Mouse (Mus musculus): ENCODE results near the gene Celsr1.
"Not testable (repeated sequence)": the region's sequence is repeated elsewhere in the genome, so short reads cannot be mapped to it uniquely, and the experiment has no call there.

Celsr1 gene

DNA sequence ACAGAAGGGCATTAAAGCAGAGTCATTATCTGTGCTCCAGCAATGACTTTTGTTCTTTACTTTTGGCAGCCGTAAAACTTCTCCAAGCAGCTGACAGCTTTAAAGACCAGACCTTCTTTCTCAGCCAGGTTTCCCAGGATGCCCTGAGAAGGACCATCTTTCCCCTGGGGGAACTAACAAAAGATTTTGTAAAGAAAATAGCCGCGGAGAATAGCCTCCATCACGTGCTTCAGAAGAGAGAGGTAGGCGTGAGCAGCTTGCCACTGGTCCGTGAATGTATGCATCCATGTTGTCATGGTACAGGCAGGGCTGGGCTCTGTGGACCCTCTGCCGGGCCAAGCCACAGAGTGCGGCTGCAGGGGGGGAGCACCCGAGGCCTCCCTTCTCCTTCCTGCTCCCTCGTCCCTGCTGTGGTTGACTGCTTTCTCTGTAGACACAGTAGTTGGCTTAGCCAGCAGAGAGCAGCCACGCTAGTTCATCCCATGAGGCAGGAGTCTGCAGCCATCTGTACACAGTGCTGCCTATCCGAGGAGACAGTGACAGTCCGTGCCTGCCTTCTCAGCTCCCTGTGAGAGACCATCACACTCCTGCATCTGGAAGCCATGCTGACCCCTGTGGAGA is 141.0 kb downstream of the Celsr1 start:
- no peak for DNase-seq (ENCODE audit: low spot score)

DNA sequence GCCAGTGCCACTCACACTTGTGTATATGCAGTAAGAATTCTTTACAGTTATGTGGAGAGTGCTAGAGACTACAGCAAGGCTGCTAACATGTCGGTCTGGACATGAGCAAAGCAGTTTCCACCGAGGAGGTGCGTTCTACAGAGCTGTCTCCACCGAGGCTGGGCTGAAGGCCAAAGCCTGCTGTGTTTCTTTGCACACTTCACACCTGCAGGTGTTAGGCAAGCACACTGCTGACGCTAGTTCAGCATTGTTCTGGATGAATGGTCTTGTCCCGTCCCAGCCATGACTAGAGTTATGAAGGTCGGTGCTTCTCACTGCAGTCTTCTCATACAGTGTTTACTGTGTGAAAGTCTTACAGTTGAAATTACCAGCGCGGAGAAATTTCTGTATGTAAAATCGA is 141.6 kb downstream of the Celsr1 start:
- no peak for DNase-seq (ENCODE audit: low spot score)

DNA sequence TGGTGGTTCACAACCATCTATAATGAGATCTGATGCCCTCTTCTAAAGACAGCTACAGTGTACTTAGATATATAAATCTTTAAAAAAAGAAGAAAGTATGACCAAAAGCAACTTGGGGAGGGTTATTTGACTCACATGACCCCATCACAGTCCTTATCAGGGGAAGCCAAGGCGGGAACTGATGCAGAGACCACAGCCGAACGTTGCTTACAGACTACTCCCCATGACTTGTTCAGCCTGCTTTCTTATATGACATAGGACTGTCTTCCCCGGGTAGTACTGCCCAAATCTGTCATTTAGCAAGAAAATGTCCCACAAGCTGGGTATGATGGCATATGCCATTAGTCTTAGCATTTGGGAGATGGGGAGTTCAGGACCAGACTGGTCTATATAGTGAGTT is 144.3 kb downstream of the Celsr1 start:
- no peak for DNase-seq (ENCODE audit: low spot score)

DNA sequence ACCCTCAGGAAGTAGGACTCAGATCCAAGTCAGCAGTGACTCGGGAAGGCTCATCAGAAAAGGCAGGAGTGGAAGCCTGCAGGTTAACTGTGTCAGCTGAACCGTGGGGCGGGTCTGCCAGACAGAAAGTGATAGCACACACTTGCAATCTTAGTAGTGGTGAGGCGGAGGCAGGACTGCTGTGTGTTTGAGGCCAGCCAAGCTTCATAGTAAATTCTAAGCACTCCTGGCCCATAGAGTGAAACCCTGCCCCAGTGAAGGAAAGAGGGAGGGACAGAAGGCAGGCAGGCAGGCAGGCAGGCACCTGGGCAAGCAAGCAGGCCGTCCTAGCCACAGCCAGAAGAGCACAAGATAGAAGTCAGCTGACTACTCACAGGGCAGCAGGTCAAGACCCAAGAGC is 148.0 kb downstream of the Celsr1 start:
- DNase-seq (ENCODE audit: low spot score) = no peak

DNA sequence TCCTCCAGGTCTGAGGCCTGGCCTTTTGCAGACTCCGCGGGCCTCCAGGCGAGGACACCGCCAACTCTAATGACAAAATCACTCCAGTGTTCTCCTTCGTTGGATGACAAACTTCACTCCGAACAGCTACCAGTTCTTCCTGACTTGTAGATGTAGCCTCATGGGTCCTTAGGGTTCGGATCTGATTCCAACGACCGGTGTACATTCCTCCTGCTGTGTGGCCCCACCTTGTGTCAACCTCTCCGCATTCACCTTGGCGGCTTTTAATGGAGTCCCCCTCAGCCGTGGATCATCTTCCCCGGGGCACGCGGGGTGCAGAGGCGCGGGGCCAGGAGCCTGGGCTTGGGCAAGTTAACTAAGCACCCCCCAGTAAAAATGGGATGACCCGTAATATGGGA is 154.1 kb downstream of the Celsr1 start:
- DNase-seq (ENCODE audit: low spot score) = peak; percentile 32

DNA sequence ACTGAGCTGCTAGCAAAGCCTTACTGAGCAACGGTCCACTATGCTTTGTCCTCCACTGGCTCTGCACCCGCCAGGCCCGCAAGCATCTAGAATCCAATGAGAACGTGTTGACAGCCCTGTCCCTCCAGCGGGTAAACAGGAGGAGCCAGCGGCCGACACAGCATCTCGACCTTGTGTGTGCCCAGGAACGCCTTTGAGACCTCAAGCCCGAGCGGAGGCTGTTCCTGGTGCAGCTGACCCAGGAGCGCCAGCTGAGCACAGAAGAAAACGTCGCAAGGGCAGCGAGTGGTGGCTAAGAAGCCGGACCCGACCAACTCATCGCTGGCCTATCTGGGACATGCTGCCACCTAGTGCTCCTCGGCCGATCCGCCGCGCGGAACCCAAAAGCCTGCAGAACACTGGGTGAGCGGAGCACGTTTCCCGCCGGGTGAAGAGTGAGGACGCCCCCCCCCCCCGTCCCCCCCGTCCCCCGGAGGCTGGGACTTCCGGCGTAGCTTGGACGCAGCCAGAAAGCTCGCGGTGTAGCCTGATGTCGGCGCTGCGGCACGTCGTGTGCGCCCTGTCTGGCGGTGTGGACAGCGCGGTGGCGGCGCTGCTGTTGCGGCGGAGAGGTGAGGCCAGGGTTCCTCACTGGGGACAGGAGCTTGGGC is 154.6 kb downstream of the Celsr1 start, which contains the start of gene Trmu:
TSS of gene Trmu (plus strand) at position 465 of the 650 bp plus-strand sequence.
- DNase-seq (ENCODE audit: low spot score) = peak; percentile 88

DNA sequence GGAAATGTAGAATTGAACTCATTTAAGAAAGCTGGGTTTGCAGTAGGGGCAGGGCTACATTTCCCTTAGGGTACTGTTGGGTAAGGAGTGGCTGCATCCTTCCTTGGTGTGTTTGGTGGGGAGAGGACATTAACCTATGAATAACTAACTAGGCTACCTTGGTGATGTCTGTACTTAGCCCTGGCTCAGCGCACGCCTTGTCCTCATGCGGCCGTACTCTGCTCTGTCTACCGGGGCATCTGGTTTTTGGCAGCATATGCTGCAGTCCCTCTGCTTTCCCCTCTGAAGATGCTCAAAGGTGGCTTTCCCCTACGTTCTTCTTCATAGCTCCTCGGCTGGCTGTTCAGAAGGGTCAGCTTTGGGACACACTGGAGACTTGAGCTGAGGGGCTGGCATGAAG is 156.2 kb downstream of the Celsr1 start:
- no peak for DNase-seq (ENCODE audit: low spot score)

DNA sequence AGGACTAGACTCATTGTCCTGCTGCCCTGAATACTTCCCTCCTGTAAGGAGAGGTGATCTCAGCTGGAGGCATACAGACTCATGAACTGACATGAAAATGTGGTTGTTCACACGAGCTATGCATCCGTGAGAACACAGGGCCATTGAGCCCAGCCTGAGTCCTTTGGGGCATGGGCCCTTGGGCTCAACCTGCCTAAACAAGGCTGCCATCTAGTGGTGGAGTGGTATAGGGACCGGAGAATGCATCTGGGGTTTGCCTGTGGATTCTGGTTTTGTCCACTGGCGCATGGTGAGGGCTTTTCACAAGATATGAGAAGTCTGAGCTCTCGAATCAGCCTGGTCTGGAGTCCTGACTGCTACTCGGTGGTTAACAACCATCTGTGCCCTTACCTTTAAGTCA is 165.9 kb downstream of the Celsr1 start:
- peak; percentile 34 for DNase-seq (ENCODE audit: low spot score)

DNA sequence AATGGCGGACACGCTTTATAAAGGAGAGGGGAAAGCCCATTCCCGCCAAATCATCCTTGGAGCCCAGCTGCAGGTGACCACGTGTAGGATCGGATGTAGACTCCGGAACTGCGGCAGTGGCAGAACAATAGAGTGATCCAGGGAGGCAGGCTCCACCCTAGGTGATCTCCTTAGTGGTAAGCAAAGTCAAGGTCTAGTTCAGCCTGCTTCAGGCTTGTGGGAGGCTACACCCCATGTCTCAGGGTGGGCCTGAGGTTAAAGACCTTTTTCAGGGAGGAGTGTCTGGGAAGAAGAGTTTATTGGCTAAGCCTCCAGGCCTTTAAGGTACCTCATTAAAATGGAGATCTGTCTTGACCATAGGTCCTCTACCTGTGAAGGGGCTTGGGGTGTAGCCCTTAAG is 167.7 kb downstream of the Celsr1 start:
- DNase-seq (ENCODE audit: low spot score) = not testable (repeated sequence)

DNA sequence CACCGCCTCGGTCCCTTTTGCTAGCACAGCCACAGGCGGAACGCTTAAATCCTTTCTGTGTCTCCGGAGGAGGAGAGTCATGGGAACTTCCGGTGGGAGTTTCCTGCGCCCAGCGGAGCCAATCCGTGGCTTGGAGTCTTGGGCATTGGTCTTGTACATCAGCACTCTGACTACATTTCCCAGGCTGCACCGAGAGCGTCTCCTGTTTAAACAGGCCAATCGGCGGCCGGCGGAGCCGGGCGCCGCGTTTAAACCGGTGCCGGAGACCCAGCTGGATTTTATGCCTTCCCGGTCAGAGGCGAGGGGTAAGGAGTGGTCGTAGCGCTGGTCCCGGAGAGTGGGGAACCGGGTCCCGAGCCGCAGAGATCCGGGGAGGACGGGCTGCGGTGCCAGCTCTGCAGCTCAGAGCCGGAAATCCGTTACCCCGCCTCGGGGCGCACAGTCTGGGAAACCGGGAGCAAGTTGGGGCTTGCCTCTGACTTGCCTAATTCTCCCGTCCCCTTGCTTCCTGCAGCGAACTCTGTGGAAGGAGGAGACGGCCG is 174.0 kb downstream of the Celsr1 start, which contains the start of gene Gtse1:
TSS of gene Gtse1 (plus strand) at position 256 of the 542 bp plus-strand sequence.
- peak; percentile 93 for DNase-seq (ENCODE audit: low spot score)

DNA sequence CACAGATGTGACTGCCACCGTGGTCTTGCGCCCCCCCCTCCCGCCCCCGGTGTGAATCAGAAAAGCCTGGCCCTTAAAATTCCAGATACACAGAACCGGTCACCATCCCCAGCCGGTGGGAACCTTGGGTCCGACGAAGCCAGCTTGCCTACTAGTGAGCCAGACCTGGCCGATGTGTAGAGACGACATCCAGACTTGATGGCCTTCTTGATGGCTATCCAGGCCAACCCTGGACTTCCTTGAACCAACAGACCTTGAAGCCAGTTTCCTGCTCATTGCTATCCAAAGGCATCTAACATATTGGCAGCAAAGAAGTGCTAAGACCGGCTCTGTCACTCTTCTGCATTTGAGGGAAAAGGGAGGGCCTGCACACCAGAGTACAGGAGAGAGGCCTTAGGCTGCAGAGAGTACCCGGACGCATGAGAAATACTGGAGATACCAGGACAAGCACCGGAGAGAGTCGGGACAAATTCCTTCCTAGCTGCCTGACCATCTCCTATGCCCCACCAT is 174.5 kb downstream of the Celsr1 start:
- DNase-seq (ENCODE audit: low spot score) = no peak

DNA sequence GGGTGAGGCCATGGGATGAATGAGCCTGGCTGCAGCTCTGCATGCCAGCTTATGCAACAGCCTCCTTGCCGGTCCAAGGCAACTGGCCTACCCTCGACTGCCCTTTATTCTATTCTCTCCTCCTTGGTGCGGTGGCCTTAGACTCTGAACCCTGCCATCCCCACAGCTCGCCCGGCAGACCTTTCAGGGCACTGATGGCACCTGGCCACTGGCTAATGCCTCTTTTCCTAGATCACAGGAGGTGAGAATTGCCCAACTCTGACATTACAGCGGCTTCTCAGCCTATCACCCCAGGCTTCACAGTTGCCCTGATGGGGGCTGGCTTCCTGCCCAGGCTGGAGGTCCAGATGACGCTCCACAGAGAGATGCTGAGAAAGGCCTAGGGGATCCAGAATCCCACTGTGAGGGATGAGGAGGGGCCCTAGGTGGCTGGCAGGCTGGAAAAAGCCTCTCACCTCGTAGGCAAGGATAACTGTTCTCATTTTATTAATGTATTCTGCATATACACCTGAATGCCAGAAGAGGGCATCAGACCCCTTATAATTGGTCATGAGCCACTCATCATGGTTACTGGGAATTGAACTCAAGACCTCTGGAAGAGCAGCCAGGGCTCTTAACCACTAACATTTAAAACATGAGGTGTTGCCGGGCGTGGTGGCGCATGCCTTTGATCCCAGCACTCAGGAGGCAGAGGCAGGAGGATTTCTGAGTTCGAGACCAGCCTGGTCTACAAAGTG is 181.8 kb downstream of the Celsr1 start:
- no peak for DNase-seq (ENCODE audit: low spot score)
